Mouse (Mus musculus) limb, embryonic 13.5 days (tissue): ENCODE data around the gene Frmd4a. TPM values are rescaled to one million over a fixed set of nuclear protein-coding genes. Genes with fewer than 3 reads are reported as not detected.
A peak's percentile ranks its signal among the peaks of the same experiment; 100 is the strongest.

Experiments used
- ATAC-seq: fragments of 200-750 bp; cut with Nextera tagmentation; 2 replicates; pipeline ENCODE4 v1.8.0; 2017; ENCODE audit warnings: low read depth, moderate number of reproducible peaks, moderate TSS enrichment; ENCODE audit not compliant: low FRiP score
- H3K27ac ChIP-seq: fragments of 300-500 bp; sonication (generic); 2 replicates; pipeline ENCODE4 v1.5.1; 2015; ENCODE audit warnings: inconsistent platforms, mild to moderate bottlenecking, moderate library complexity
- H3K27me3 ChIP-seq: fragments of 300-500 bp; sonication (generic); 2 replicates; pipeline ENCODE4 v1.6.1; 2015; ENCODE audit warnings: mild to moderate bottlenecking, inconsistent platforms
- H3K36me3 ChIP-seq: fragments of 300-500 bp; sonication (generic); 2 replicates; pipeline ENCODE4 v1.6.1; 2015; ENCODE audit warnings: inconsistent platforms, mild to moderate bottlenecking, moderate library complexity
- H3K4me1 ChIP-seq: fragments of 300-500 bp; sonication (generic); 2 replicates; pipeline ENCODE4 v1.6.1; 2015; ENCODE audit warnings: inconsistent platforms
- H3K4me2 ChIP-seq: fragments of 300-500 bp; sonication (generic); replicated peaks from 2 replicates; pipeline ENCODE4 v1.6.1; 2015; ENCODE audit warnings: inconsistent platforms, mild to moderate bottlenecking, moderate library complexity
- H3K4me3 ChIP-seq: fragments of 300-500 bp; sonication (generic); 2 replicates; pipeline ENCODE4 v1.5.1; 2015; ENCODE audit warnings: moderate library complexity, mild to moderate bottlenecking, inconsistent platforms
- H3K9ac ChIP-seq: fragments of 300-500 bp; sonication (generic); 2 replicates; pipeline ENCODE4 v1.6.1; 2015; ENCODE audit warnings: mild to moderate bottlenecking, inconsistent platforms
- H3K9me3 ChIP-seq: fragments of 300-500 bp; sonication (generic); 2 replicates; pipeline ENCODE4 v1.6.1; 2016; ENCODE audit warnings: inconsistent platforms
- WGBS: fragments of 180-500 bp; shearing (Covaris S2); methylation state at CpG from one replicate; pipeline ENCODE4 v1.1.7; 2015; 5-methylcytosine and 5-hydroxymethylcytosine counted together
- polyA plus RNA-seq: library from polyadenylated mRNA; unstranded; fragments of >200 nt; fragmentation: Nextera tagmentation; extraction: Ambion mirVana; gene quantifications from 2 replicates; pipeline ENCODE4 v1.2.1, GENCODE M21; 2015

The Frmd4a gene
- polyA plus RNA-seq, 1 experiment from 2014 or later = 68.1 TPM

GRCm38 (mm10) chr2:4184991-4185390, 167.5 kb downstream of the Frmd4a start:
- ATAC-seq = no peak
- H3K4me3 ChIP-seq = no peak overlapping the region
- H3K27ac ChIP-seq = no peak overlapping the region
- WGBS = 86% methylated on average over 8 of the region's 8 CpGs
- H3K4me1 ChIP-seq = no peaks in the 10 kb centered on the region
- H3K4me2 ChIP-seq = no peak overlapping the region
- no peak overlapping the region for H3K9ac ChIP-seq
- H3K36me3 ChIP-seq = no peaks in the 10 kb centered on the region
- no peaks in the 10 kb centered on the region for H3K27me3 ChIP-seq
- peaks cover 3% of the 10 kb centered on the region; the same call in 1 of the 2 replicates for H3K9me3 ChIP-seq

- Histone ChIP-seq H3K4me3 (no peak overlapping the region), H3K9me3 (peaks cover 3% of the 10 kb centered on the region; the same call in 1 of the 2 replicates), H3K36me3 (no peaks in the 10 kb centered on the region), H3K9ac (no peak overlapping the region), H3K27me3 (no peaks in the 10 kb centered on the region), H3K4me2 (no peak overlapping the region), H3K4me1 (no peaks in the 10 kb centered on the region), H3K27ac (no peak overlapping the region)
- no peak for ATAC-seq
- 63% methylated on average over 4 of the region's 4 CpGs for WGBS
Measured at GRCm38 (mm10) chr2:4187521-4187920, 170.0 kb downstream of the Frmd4a start.

GRCm38 (mm10) chr2:4188303-4188702, 170.8 kb downstream of the Frmd4a start:
- Histone ChIP-seq H3K4me3 (no peak overlapping the region), H3K4me2 (no peak overlapping the region), H3K36me3 (no peaks in the 10 kb centered on the region), H3K4me1 (no peaks in the 10 kb centered on the region), H3K27me3 (no peaks in the 10 kb centered on the region), H3K9me3 (peaks cover 3% of the 10 kb centered on the region; the same call in 1 of the 2 replicates), H3K27ac (no peak overlapping the region), H3K9ac (no peak overlapping the region)
- ATAC-seq = no peak
- WGBS = 42% methylated on average over 3 of the region's 3 CpGs

GRCm38 (mm10) chr2:4190345-4190744, 172.8 kb downstream of the Frmd4a start:
- Histone ChIP-seq H3K4me3 (no peak overlapping the region), H3K4me2 (no peak overlapping the region), H3K27me3 (no peaks in the 10 kb centered on the region), H3K4me1 (no peaks in the 10 kb centered on the region), H3K36me3 (no peaks in the 10 kb centered on the region), H3K9ac (no peak overlapping the region), H3K9me3 (peaks cover 3% of the 10 kb centered on the region; the same call in 1 of the 2 replicates), H3K27ac (no peak overlapping the region)
- no peak for ATAC-seq
- WGBS = 91% methylated on average over 3 of the region's 3 CpGs

- H3K4me2 ChIP-seq = no peak overlapping the region
- ATAC-seq = no peak
- no peak overlapping the region for H3K9ac ChIP-seq
- H3K36me3 ChIP-seq = no peaks in the 10 kb centered on the region
- H3K4me3 ChIP-seq = no peak overlapping the region
- H3K9me3 ChIP-seq = peaks cover 3% of the 10 kb centered on the region; the same call in 1 of the 2 replicates
- 77% methylated on average over 5 of the region's 5 CpGs for WGBS
- no peak overlapping the region for H3K27ac ChIP-seq
- H3K27me3 ChIP-seq = no peaks in the 10 kb centered on the region
- H3K4me1 ChIP-seq = no peaks in the 10 kb centered on the region
Measured at GRCm38 (mm10) chr2:4190995-4191394, 173.5 kb downstream of the Frmd4a start.

- no peaks in the 10 kb centered on the region for H3K36me3 ChIP-seq
- H3K9me3 ChIP-seq = 0 out of 2 replicates have a peak, but pooled peaks cover 4% of the 10 kb centered on the region
- ATAC-seq = no peak
- no peak overlapping the region for H3K4me3 ChIP-seq
- no peak overlapping the region for H3K9ac ChIP-seq
- H3K4me1 ChIP-seq = no peaks in the 10 kb centered on the region
- H3K4me2 ChIP-seq = no peak overlapping the region
- no peak overlapping the region for H3K27ac ChIP-seq
- no peaks in the 10 kb centered on the region for H3K27me3 ChIP-seq
Measured at GRCm38 (mm10) chr2:4193206-4193605, 175.7 kb downstream of the Frmd4a start.

- no peaks in the 10 kb centered on the region for H3K36me3 ChIP-seq
- no peak overlapping the region for H3K4me3 ChIP-seq
- H3K27ac ChIP-seq = no peak overlapping the region
- H3K27me3 ChIP-seq = no peaks in the 10 kb centered on the region
- H3K9ac ChIP-seq = no peak overlapping the region
- 67% methylated on average over 9 of the region's 9 CpGs for WGBS
- H3K4me2 ChIP-seq = no peak overlapping the region
- ATAC-seq = no peak
- H3K9me3 ChIP-seq = 0 out of 2 replicates have a peak, but pooled peaks cover 4% of the 10 kb centered on the region
- H3K4me1 ChIP-seq = no peaks in the 10 kb centered on the region
Measured at GRCm38 (mm10) chr2:4194324-4195014, 177.0 kb downstream of the Frmd4a start.

- WGBS = 87% methylated on average over 4 of the region's 4 CpGs
- Histone ChIP-seq H3K27me3 (no peaks in the 10 kb centered on the region), H3K27ac (no peak overlapping the region), H3K36me3 (no peaks in the 10 kb centered on the region), H3K9me3 (0 out of 2 replicates have a peak, but pooled peaks cover 4% of the 10 kb centered on the region), H3K4me1 (no peaks in the 10 kb centered on the region), H3K4me2 (no peak overlapping the region), H3K4me3 (no peak overlapping the region), H3K9ac (no peak overlapping the region)
- ATAC-seq = no peak
Measured at GRCm38 (mm10) chr2:4196041-4196440, 178.5 kb downstream of the Frmd4a start.

GRCm38 (mm10) chr2:4209234-4209633, 191.7 kb downstream of the Frmd4a start:
- Histone ChIP-seq H3K9me3 (peaks cover 4% of the 10 kb centered on the region; the same call in 1 of the 2 replicates), H3K27ac (no peak overlapping the region), H3K9ac (no peak overlapping the region), H3K4me3 (no peak overlapping the region), H3K4me2 (no peak overlapping the region), H3K36me3 (no peaks in the 10 kb centered on the region), H3K27me3 (no peaks in the 10 kb centered on the region), H3K4me1 (no peaks in the 10 kb centered on the region)
- 54% methylated on average over 7 of the region's 7 CpGs for WGBS
- no peak for ATAC-seq

GRCm38 (mm10) chr2:4222497-4222828, 204.9 kb downstream of the Frmd4a start:
- Histone ChIP-seq H3K36me3 (no peaks in the 10 kb centered on the region), H3K4me3 (no peak overlapping the region), H3K4me2 (no peak overlapping the region), H3K27me3 (no peaks in the 10 kb centered on the region), H3K27ac (no peak overlapping the region), H3K9ac (no peak overlapping the region), H3K9me3 (0 out of 2 replicates have a peak, but pooled peaks cover 4% of the 10 kb centered on the region), H3K4me1 (peaks cover 16% of the 10 kb centered on the region)
- ATAC-seq = 0 out of 2 replicates have a peak, but pooled peaks have one; percentile 17
- 0% methylated on average over 1 of the region's 1 CpGs for WGBS

GRCm38 (mm10) chr2:4223316-4223715, 205.8 kb downstream of the Frmd4a start:
- Histone ChIP-seq H3K27me3 (no peaks in the 10 kb centered on the region), H3K36me3 (no peaks in the 10 kb centered on the region), H3K4me2 (no peak overlapping the region), H3K4me3 (no peak overlapping the region), H3K9ac (no peak overlapping the region), H3K9me3 (0 out of 2 replicates have a peak, but pooled peaks cover 4% of the 10 kb centered on the region), H3K4me1 (peaks cover 23% of the 10 kb centered on the region), H3K27ac (no peak overlapping the region; the same call in 1 of the 2 replicates)
- 90% methylated on average over 6 of the region's 6 CpGs for WGBS
- no peak for ATAC-seq

GRCm38 (mm10) chr2:4226941-4227558, 209.5 kb downstream of the Frmd4a start:
- Histone ChIP-seq H3K4me3 (no peak overlapping the region), H3K4me2 (no peak overlapping the region), H3K27ac (no peak overlapping the region), H3K36me3 (no peaks in the 10 kb centered on the region), H3K9ac (no peak overlapping the region), H3K4me1 (peaks cover 19% of the 10 kb centered on the region), H3K27me3 (no peaks in the 10 kb centered on the region), H3K9me3 (0 out of 2 replicates have a peak, but pooled peaks cover 4% of the 10 kb centered on the region)
- 68% methylated on average over 7 of the region's 7 CpGs for WGBS
- no peak for ATAC-seq
